Comparison of ENCODE assay signal across 8 mouse cellular contexts in the genomic region with DNA sequence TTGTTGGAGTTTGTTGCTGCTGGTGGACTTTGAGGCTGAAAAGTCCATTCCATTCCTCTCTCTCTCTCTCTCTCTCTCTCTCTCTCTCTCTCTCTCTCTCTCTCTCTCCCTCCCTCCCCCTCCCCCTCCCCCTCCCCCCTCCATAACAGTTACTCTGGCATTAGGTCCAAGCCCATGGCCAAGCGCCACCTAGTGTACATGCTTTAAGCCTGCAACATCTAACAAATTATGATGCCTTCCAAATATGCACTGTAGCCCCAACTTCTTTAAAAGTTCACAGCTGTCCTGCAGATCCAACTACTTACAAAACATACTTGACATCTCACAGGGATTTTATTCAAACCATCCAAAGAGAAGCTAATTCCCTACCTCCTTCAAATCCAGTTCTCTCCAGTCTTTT. TPM values are rescaled to one million over a fixed set of nuclear protein-coding genes. Genes with fewer than 3 reads are reported as not detected.
DNase-seq lines count a peak whose midpoint lies in the region; ATAC-seq and TF ChIP-seq lines count a peak whose summit lies in the region.

No protein-coding gene starts in this region.

- H3K4me1 ChIP-seq in forebrain, postnatal 0 days (ENCODE audit: insufficient read depth) = peaks cover 6% of the 10 kb centered on the region; the same call in 1 of the 2 replicates
- H3K4me1 ChIP-seq in forebrain, embryonic 12.5 days = peaks cover 6% of the 10 kb centered on the region
- H3K4me1 ChIP-seq in lung, adult 2 months (ENCODE audit: control insufficient read depth, insufficient read depth, low read length) = peaks cover 5% of the 10 kb centered on the region
- H3K4me1 ChIP-seq in small intestine, adult 2 months (ENCODE audit: control insufficient read depth, insufficient read depth, insufficient read length, low read length) = peaks cover 10% of the 10 kb centered on the region; the same call in 1 of the 2 replicates

- no peaks in the 10 kb centered on the region for H3K27me3 ChIP-seq in forebrain, postnatal 0 days (ENCODE audit: insufficient read depth, low read length)
- no peaks in the 10 kb centered on the region for H3K27me3 ChIP-seq in forebrain, embryonic 12.5 days
- H3K27me3 ChIP-seq in small intestine, adult 2 months (ENCODE audit: control insufficient read depth, insufficient read depth, low read length) = no peaks in the 10 kb centered on the region

- no peak overlapping the region for H3K4me3 ChIP-seq in forebrain, postnatal 0 days (ENCODE audit: low read depth, low read length)
- no peak overlapping the region for H3K4me3 ChIP-seq in forebrain, embryonic 12.5 days (replicated peaks)
- no peak overlapping the region for H3K4me3 ChIP-seq in lung, adult 2 months (replicated peaks; ENCODE audit: extremely low read depth, low read depth, low read length)
- H3K4me3 ChIP-seq in small intestine, adult 2 months (ENCODE audit: low read depth, low read length) = no peak overlapping the region

- H3K9me3 ChIP-seq in forebrain, postnatal 0 days (ENCODE audit: low read length) = no peaks in the 10 kb centered on the region
- no peaks in the 10 kb centered on the region for H3K9me3 ChIP-seq in forebrain, embryonic 12.5 days

- no peak overlapping the region for H3K27ac ChIP-seq in forebrain, postnatal 0 days (ENCODE audit: low read depth, low read length)
- H3K27ac ChIP-seq in forebrain, embryonic 12.5 days = no peak overlapping the region
- no peak overlapping the region for H3K27ac ChIP-seq in small intestine, adult 2 months (ENCODE audit: insufficient read depth, low read depth, low read length)

- TF ChIP-seq CTCF in forebrain, postnatal 0 days (IDR thresholded peaks at IDR 0.05; ENCODE audit: low read depth) = peak; percentile 66
- peak; percentile 47; the same call in 1 of the 2 replicates for TF ChIP-seq CTCF in lung, adult 2 months (IDR thresholded peaks at IDR 0.05; ENCODE audit: insufficient read depth, low read length)
- TF ChIP-seq CTCF in brain, embryonic 14.5 days (IDR thresholded peaks at IDR 0.05; ENCODE audit: borderline replicate concordance, extremely low read depth, insufficient read depth, insufficient read length) = peak; percentile 50; the same call in 1 of the 2 replicates
- TF ChIP-seq CTCF in small intestine, adult 2 months (IDR thresholded peaks at IDR 0.05; ENCODE audit: extremely low read depth, insufficient read length, insufficient replicate concordance, low read depth, low read length) = peak; percentile 22; the same call in 1 of the 2 replicates

- H3K9ac ChIP-seq in forebrain, postnatal 0 days = no peak overlapping the region
- H3K9ac ChIP-seq in forebrain, embryonic 12.5 days = no peak overlapping the region

- DNase-seq in forebrain, postnatal 0 days = peak; percentile 45
- DNase-seq in lung, adult 2 months = no peak
- DNase-seq in lung, adult 18-20 months = no peak
- peak; percentile 51 for DNase-seq in brain, embryonic 14.5 days (ENCODE audit: low read depth)
- no peak for DNase-seq in spleen, postnatal 14 days (ENCODE audit: low spot score in 2 of 2)
- no peak for DNase-seq in kidney, adult 18-20 months

- peaks cover 9% of the 10 kb centered on the region for H3K36me3 ChIP-seq in forebrain, postnatal 0 days (ENCODE audit: insufficient read depth)
- H3K36me3 ChIP-seq in forebrain, embryonic 12.5 days (replicated peaks) = peaks cover 16% of the 10 kb centered on the region
- peaks cover 7% of the 10 kb centered on the region for H3K36me3 ChIP-seq in small intestine, adult 2 months (ENCODE audit: control insufficient read depth, insufficient read depth, low read length)

- WGBS in forebrain, postnatal 0 days = 16% methylated on average over 1 of the region's 1 CpGs
- WGBS in forebrain, embryonic 12.5 days = 31% methylated on average over 1 of the region's 1 CpGs
- WGBS in lung, adult 2 months = 69% methylated on average over 1 of the region's 1 CpGs
- WGBS in small intestine, adult 2 months = 50% methylated on average over 1 of the region's 1 CpGs

- H3K4me2 ChIP-seq in forebrain, postnatal 0 days (ENCODE audit: low read depth) = no peak overlapping the region
- no peak overlapping the region for H3K4me2 ChIP-seq in forebrain, embryonic 12.5 days

- no peak for TF ChIP-seq POLR2A in lung, adult 2 months (IDR thresholded peaks at IDR 0.05; ENCODE audit: borderline replicate concordance, extremely low read depth, low read depth, low read length)
- TF ChIP-seq POLR2A in brain, embryonic 14.5 days (IDR thresholded peaks at IDR 0.05; ENCODE audit: borderline replicate concordance, extremely low read depth, insufficient read depth, insufficient read length, poor library complexity, severe bottlenecking) = no peak
- TF ChIP-seq POLR2A in small intestine, adult 2 months (IDR thresholded peaks at IDR 0.05; ENCODE audit: low read depth, low read length) = no peak

- ATAC-seq in forebrain, postnatal 0 days = no peak
- no peak for ATAC-seq in forebrain, embryonic 12.5 days (ENCODE audit: low FRiP score)

RNA-seq across cellular contexts. Expression of a gene that starts 14.1 kb away (rescaled TPM):
- total RNA-seq in forebrain, postnatal 0 days (2014; rRNA removed) = 9.7 and 11.5 TPM in 2 replicates
- 13.4 and 14.2 TPM in 2 replicates for polyA plus RNA-seq in forebrain, postnatal 0 days (2015; fragmentation: Nextera tagmentation; extraction: Ambion mirVana)
- polyA plus RNA-seq in forebrain, embryonic 12.5 days (2016; fragmentation: Nextera tagmentation; extraction: Ambion mirVana) = 6.7 and 7.3 TPM in 2 replicates
- 35.4 and 42.7 TPM in 2 replicates for polyA plus RNA-seq in lung, adult 2 months (2012; rRNA removed)
- 6.5 and 7.5 TPM in 2 replicates for polyA plus RNA-seq in brain, embryonic 14.5 days (2012; rRNA removed)
- polyA plus RNA-seq in small intestine, adult 2 months (2012; rRNA removed) = 6.2 and 8.6 TPM in 2 replicates

Comparison
In these comparisons a context has a peak if more than half of its experiments do, and no peak if none do; other contexts are left out.
1. DNase-seq: peak in forebrain, postnatal 0 days (single experiment) and brain, embryonic 14.5 days (single experiment); none in lung, adult 2 months (single experiment), lung, adult 18-20 months (0 of 2), spleen, postnatal 14 days (0 of 2) and kidney, adult 18-20 months (single experiment).
2. Peak in every context shown above with its lines, with median percentiles within 50 percentile points of each other: CTCF ChIP-seq.